Mouse (Mus musculus): Measurements from ENCODE around the gene Dse. TPM values are rescaled to one million over a fixed set of nuclear protein-coding genes. Genes with fewer than 3 reads are reported as not detected.

Dse gene
- total and polyA plus RNA-seq, 2 experiments from 2014 or later = 5.6 to 14.1 TPM

DNA sequence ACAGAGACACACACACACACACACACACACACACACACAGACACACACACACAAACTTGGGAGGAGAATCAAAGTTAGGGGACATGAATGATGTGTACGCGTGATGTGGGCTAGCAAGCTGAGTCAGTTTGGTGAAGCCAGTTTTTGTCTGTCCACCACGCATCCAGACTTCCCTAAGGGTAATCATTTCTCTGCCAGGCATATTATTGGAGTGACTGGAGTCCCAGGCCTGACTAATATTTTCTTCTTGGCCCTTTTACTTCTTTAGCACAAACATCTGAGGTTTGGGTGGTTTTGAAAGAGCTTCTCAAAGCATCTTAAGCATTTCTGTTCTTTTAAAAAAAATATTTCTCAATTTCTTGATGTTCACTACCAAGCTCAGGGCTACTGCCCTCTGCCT lies 10.7 kb upstream of the Dse start:
- ATAC-seq = no peak
- H3K36me3 ChIP-seq (ENCODE audit: insufficient read depth) = no peaks in the 10 kb centered on the region

DNA sequence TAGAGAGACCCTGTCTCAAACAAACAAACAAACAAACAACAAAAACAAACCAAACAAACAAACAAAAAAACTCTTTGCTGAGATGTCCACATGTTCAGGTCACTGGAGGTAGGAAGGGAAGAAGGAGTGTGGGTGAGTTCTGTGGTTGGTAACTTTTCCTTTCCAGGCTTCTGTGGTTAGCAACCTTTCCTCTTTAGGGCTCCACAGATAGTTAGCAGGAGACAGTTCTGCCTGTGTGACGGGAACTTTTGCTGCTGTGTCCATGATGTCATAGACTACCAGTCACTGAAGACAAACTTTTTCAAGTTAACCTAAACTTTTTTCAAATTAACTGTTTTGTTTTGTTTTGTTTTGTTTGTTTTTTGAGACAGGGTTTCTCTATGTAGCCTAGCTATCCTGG lies 8.2 kb upstream of the Dse start:
- DNase-seq (no peak), ATAC-seq (no peak)
- Histone ChIP-seq H3K9me3 (ENCODE audit: low read length) (no peaks in the 10 kb centered on the region), H3K4me3 (ENCODE audit: low read depth, low read length) (no peak overlapping the region), H3K27ac (ENCODE audit: low read depth, low read length) (no peak overlapping the region), H3K4me1 (ENCODE audit: insufficient read depth) (no peaks in the 10 kb centered on the region), H3K27me3 (ENCODE audit: insufficient read depth, low read length) (no peaks in the 10 kb centered on the region), H3K9ac (no peak overlapping the region), H3K4me2 (ENCODE audit: low read depth) (no peak overlapping the region), H3K36me3 (ENCODE audit: insufficient read depth) (no peaks in the 10 kb centered on the region)
- no peak for TF ChIP-seq CTCF (IDR thresholded peaks at IDR 0.05; ENCODE audit: low read depth)
- WGBS = 81% methylated on average over 1 of the region's 1 CpGs

More for the DNA sequence above, 10.7 kb upstream of the Dse start:
- H3K27ac ChIP-seq (ENCODE audit: low read depth, low read length) = no peak overlapping the region
- WGBS = 94% methylated on average over 3 of the region's 3 CpGs
- DNase-seq = no peak
- no peaks in the 10 kb centered on the region for H3K27me3 ChIP-seq (ENCODE audit: insufficient read depth, low read length)
- TF ChIP-seq CTCF (IDR thresholded peaks at IDR 0.05; ENCODE audit: low read depth) = no peak
- no peak overlapping the region for H3K4me3 ChIP-seq (ENCODE audit: low read depth, low read length)
- no peak overlapping the region for H3K9ac ChIP-seq
- no peaks in the 10 kb centered on the region for H3K4me1 ChIP-seq (ENCODE audit: insufficient read depth)
- H3K4me2 ChIP-seq (ENCODE audit: low read depth) = no peak overlapping the region
- H3K9me3 ChIP-seq (ENCODE audit: low read length) = no peaks in the 10 kb centered on the region

DNA sequence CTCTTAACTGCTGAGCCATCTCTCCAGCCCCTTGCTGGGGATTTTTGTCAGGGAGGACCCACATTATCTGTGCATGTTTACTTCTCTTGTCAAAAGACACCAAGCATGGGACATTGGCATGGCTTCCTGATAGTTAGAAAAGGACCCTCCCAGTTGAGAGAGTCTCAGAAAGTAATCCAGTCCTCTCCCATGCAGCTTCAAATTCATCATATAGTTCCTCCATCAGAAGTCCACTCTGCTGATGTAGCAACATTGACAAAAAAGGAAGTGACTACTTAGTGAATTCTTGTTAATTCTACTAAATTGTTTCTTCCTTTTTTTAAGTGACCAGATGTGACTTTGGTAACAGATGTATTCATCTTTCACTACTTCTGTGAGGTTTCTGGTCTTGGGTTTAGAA lies 2.4 kb upstream of the Dse start:
- Histone ChIP-seq H3K4me2 (ENCODE audit: low read depth) (no peak overlapping the region), H3K36me3 (ENCODE audit: insufficient read depth) (no peaks in the 10 kb centered on the region), H3K9me3 (ENCODE audit: low read length) (no peaks in the 10 kb centered on the region), H3K27me3 (ENCODE audit: insufficient read depth, low read length) (no peaks in the 10 kb centered on the region), H3K9ac (no peak overlapping the region), H3K27ac (ENCODE audit: low read depth, low read length) (no peak overlapping the region), H3K4me3 (ENCODE audit: low read depth, low read length) (no peak overlapping the region), H3K4me1 (ENCODE audit: insufficient read depth) (no peaks in the 10 kb centered on the region)
- no peak for ATAC-seq
- no peak for TF ChIP-seq CTCF (IDR thresholded peaks at IDR 0.05; ENCODE audit: low read depth)
- DNase-seq = no peak

DNA sequence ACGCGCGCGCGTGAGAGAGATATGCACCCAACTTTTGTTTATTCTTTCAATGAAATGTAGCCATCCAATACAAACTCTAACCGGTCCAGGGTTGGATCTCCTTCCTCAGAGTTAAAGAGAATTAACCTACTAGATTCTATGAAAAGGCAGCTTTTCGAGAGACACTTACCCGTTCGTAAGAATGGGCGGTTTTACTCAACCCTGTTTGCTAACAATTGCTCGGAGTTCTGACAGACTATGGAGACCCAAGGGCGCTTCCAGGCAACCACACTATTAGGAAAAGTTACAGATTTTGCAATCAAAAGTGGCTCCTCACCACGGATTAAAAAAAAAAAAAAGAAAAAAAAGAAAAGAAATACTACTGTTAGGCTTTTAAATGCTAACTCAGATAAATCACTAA lies 516 bp upstream of the Dse start:
- no peaks in the 10 kb centered on the region for H3K36me3 ChIP-seq (ENCODE audit: insufficient read depth)
- peak overlapping the region; percentile 66 for H3K4me3 ChIP-seq (ENCODE audit: low read depth, low read length)
- no peak overlapping the region for H3K27ac ChIP-seq (ENCODE audit: low read depth, low read length)
- ATAC-seq = no peak
- no peak for DNase-seq
- WGBS = 4% methylated on average over 13 of the region's 13 CpGs
- H3K27me3 ChIP-seq (ENCODE audit: insufficient read depth, low read length) = no peaks in the 10 kb centered on the region
- TF ChIP-seq CTCF (IDR thresholded peaks at IDR 0.05; ENCODE audit: low read depth) = no peak
- no peaks in the 10 kb centered on the region for H3K4me1 ChIP-seq (ENCODE audit: insufficient read depth)
- H3K9ac ChIP-seq = no peak overlapping the region; the same call in 1 of the 2 replicates
- H3K9me3 ChIP-seq (ENCODE audit: low read length) = no peaks in the 10 kb centered on the region
- H3K4me2 ChIP-seq (ENCODE audit: low read depth) = peak overlapping the region; percentile 76

GRCm38 (mm10) chr10:34206783-34207502 lies 572 bp downstream of the Dse start:
- no peaks in the 10 kb centered on the region for H3K9me3 ChIP-seq (ENCODE audit: low read length)
- H3K4me1 ChIP-seq (ENCODE audit: insufficient read depth) = no peaks in the 10 kb centered on the region
- peak overlapping the region; percentile 66 for H3K4me3 ChIP-seq (ENCODE audit: low read depth, low read length)
- peak; percentile 78 for DNase-seq
- no peaks in the 10 kb centered on the region for H3K27me3 ChIP-seq (ENCODE audit: insufficient read depth, low read length)
- peak; percentile 66 for TF ChIP-seq CTCF (IDR thresholded peaks at IDR 0.05; ENCODE audit: low read depth)
- H3K27ac ChIP-seq (ENCODE audit: low read depth, low read length) = peak overlapping the region; percentile 60
- under 1% methylated on average over 50 of the region's 65 CpGs for whole genome bisulfite sequencing
- H3K36me3 ChIP-seq (ENCODE audit: insufficient read depth) = no peaks in the 10 kb centered on the region
- peak overlapping the region; percentile 76 for H3K4me2 ChIP-seq (ENCODE audit: low read depth)
- H3K9ac ChIP-seq = peak overlapping the region; percentile 71
- ATAC-seq = peak; percentile 93

GRCm38 (mm10) chr10:34206436-34206782 lies 1.1 kb downstream of the Dse start:
- Histone ChIP-seq H3K4me1 (ENCODE audit: insufficient read depth) (no peaks in the 10 kb centered on the region), H3K27me3 (ENCODE audit: insufficient read depth, low read length) (no peaks in the 10 kb centered on the region), H3K9ac (peak overlapping the region; percentile 71), H3K4me2 (ENCODE audit: low read depth) (peak overlapping the region; percentile 76), H3K4me3 (ENCODE audit: low read depth, low read length) (peak overlapping the region; percentile 66), H3K27ac (ENCODE audit: low read depth, low read length) (peak overlapping the region; percentile 60; the same call in 1 of the 2 replicates), H3K36me3 (ENCODE audit: insufficient read depth) (no peaks in the 10 kb centered on the region), H3K9me3 (ENCODE audit: low read length) (no peaks in the 10 kb centered on the region)
- no peak for TF ChIP-seq CTCF (IDR thresholded peaks at IDR 0.05; ENCODE audit: low read depth)
- ATAC-seq (peak; percentile 62), DNase-seq (no peak)
- under 1% methylated on average over 15 of the region's 15 CpGs for WGBS

DNA sequence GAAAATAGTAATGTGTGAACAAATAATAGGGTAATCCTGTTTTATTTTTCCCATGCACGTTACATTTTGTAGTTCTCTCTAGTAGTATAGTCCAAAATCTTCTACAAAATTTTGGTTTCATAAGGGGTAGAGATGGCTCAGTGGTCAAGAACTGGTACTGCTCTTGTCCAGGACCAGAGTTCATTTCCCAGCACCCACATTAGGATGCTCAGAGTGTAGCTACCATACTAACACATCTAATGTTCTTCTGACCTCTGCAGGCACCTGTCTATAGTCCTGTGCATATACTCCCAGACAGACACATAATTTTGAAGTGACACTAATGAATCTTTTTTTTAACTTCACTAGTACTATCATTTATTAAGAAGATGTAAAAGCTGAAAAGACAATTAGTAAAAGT lies 1.7 kb downstream of the Dse start:
- DNase-seq (no peak), ATAC-seq (no peak)
- H3K9me3 ChIP-seq (ENCODE audit: low read length) = no peaks in the 10 kb centered on the region
- no peak overlapping the region for H3K9ac ChIP-seq
- no peaks in the 10 kb centered on the region for H3K36me3 ChIP-seq (ENCODE audit: insufficient read depth)
- no peak overlapping the region for H3K4me3 ChIP-seq (ENCODE audit: low read depth, low read length)
- no peak for TF ChIP-seq CTCF (IDR thresholded peaks at IDR 0.05; ENCODE audit: low read depth)
- H3K27ac ChIP-seq (ENCODE audit: low read depth, low read length) = no peak overlapping the region
- no peaks in the 10 kb centered on the region for H3K27me3 ChIP-seq (ENCODE audit: insufficient read depth, low read length)
- H3K4me2 ChIP-seq (ENCODE audit: low read depth) = no peak overlapping the region
- no peaks in the 10 kb centered on the region for H3K4me1 ChIP-seq (ENCODE audit: insufficient read depth)
- 93% methylated on average over 1 of the region's 1 CpGs for WGBS
